Mouse (Mus musculus): ENCODE data around the gene Gm10190.

DNA sequence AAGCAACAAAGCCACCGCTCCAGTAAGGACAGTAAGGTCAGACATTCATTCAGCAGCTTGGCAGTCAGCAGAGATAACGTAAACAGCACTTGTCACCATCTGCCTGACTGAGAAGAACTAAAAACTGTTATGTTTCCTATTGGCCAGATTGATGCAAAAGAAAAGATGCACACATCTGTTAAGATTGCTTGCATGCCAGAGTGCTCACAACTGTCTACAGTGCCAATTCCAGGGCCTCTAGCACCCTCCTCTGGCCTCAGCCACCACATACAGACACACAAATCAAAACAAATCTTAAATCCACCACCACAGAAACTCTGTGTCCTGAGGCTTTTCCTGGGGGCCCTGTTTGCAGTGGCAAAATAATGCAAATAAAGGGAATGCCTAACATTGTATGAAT, 41.0 kb downstream of the Gm10190 start:
- TF ChIP-seq POLR2A (IDR thresholded peaks at IDR 0.05; ENCODE audit: borderline replicate concordance, control insufficient read depth, low read depth, low read length): no peak
- TF ChIP-seq CTCF (IDR thresholded peaks at IDR 0.05; ENCODE audit: control insufficient read depth, insufficient read depth, low read length): peak; percentile 31; the same call in 1 of the 2 replicates
